29 mouse cellular contexts compared by ENCODE assay signal in the genomic region with DNA sequence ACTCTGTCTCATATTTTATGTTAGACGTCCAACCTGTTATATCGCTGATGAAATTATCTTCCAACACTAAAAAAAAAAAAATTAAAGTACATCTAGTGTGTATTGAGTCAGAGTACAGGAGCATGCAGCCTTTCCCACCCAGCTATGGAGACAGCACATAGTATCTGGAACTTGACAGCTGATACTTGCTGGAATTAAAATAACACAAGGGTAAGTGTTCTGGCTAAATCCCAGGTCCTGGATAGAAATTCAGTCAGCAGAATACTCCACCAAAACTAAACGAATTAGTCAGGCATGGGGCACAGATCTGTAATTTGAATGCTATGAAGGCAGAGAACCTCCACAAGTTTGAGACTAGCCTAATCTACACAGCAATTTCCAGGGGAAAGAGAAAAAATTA. TPM values are rescaled to one million over a fixed set of nuclear protein-coding genes. Genes with fewer than 3 reads are reported as not detected.
A peak's percentile ranks its signal among the peaks of the same experiment; 100 is the strongest.
DNase-seq lines count a peak whose midpoint lies in the region; ATAC-seq lines count a peak whose summit lies in the region.
"Had no signal": no experiment of that assay in that cellular context is flagged by ENCODE, and none has a peak within 500 bp of the region (broad histone marks: within the 10 kb centered on the region; RNA-seq: fewer than 3 reads in every experiment).

No protein-coding gene starts in this region.

- peak; percentile 61 for ATAC-seq in heart, embryonic 16.5 days (replicated peaks; ENCODE audit: extremely low read depth, insufficient read depth, low FRiP score)
- ATAC-seq in embryonic facial prominence, embryonic 15.5 days (ENCODE audit: insufficient number of reproducible peaks, low FRiP score, low TSS enrichment, low read depth) = peak; percentile 47; the same call in 1 of the 2 replicates
- ATAC-seq: activated CD4-positive, CD25-positive, alpha-beta regulatory T cell, adult 4 months; forebrain, embryonic 15.5 days; intestine, embryonic 16.5 days; midbrain, embryonic 16.5 days had no signal

- H3K27ac ChIP-seq in heart, embryonic 16.5 days (ENCODE audit: low read length) = peak overlapping the region; percentile 72
- H3K27ac ChIP-seq in embryonic facial prominence, embryonic 15.5 days (replicated peaks) = no peak overlapping the region
- H3K27ac ChIP-seq: forebrain, embryonic 10.5 days; forebrain, embryonic 15.5 days; hindbrain, embryonic 13.5 days; kidney, postnatal 0 days; liver, embryonic 15.5 days; neural tube, embryonic 12.5 days had no signal

- no peak overlapping the region for H3K9ac ChIP-seq in heart, embryonic 16.5 days (ENCODE audit: low read length)
- H3K9ac ChIP-seq in embryonic facial prominence, embryonic 15.5 days = no peak overlapping the region
- H3K9ac ChIP-seq: forebrain, embryonic 15.5 days; hindbrain, embryonic 13.5 days; liver, embryonic 15.5 days; lung, embryonic 14.5 days; neural tube, embryonic 12.5 days had no signal

- no peaks in the 10 kb centered on the region for H3K36me3 ChIP-seq in heart, embryonic 16.5 days (ENCODE audit: control insufficient read depth, insufficient read depth)
- no peaks in the 10 kb centered on the region for H3K36me3 ChIP-seq in embryonic facial prominence, embryonic 15.5 days
- H3K36me3 ChIP-seq: forebrain, embryonic 10.5 days; forebrain, embryonic 15.5 days; hindbrain, embryonic 13.5 days; liver, embryonic 15.5 days; neural tube, embryonic 12.5 days had no signal

- H3K9me3 ChIP-seq in heart, embryonic 16.5 days (replicated peaks; ENCODE audit: control insufficient read depth, low read length) = no peaks in the 10 kb centered on the region
- no peaks in the 10 kb centered on the region for H3K9me3 ChIP-seq in embryonic facial prominence, embryonic 15.5 days (replicated peaks)
- H3K9me3 ChIP-seq: forebrain, embryonic 10.5 days; forebrain, embryonic 15.5 days; hindbrain, embryonic 13.5 days; liver, embryonic 15.5 days; neural tube, embryonic 12.5 days had no signal

- DNase-seq in heart, adult 18-20 months = peak; percentile 22 to 30
- DNase-seq in heart, postnatal 25 days (ENCODE audit: low spot score) = no peak
- no peak for DNase-seq in heart, postnatal 36 days
- DNase-seq in heart, postnatal 10 days = peak; percentile 37 to 43
- DNase-seq in layer of hippocampus, postnatal 36 days = no peak
- DNase-seq: adrenal gland, adult 8-10 months; B cell, adult 2 months; cerebellum, adult 2 months; cerebellum, postnatal 14 days; gastrocnemius, postnatal 25 days; kidney, adult 8-10 months; kidney, postnatal 4 days; lung, embryonic 14.5 days; lung, postnatal 36 days; right cerebral cortex, adult 18-20 months; thymus, adult 2 months; thymus, postnatal 36 days had no signal

- no peak overlapping the region for H3K4me3 ChIP-seq in heart, embryonic 16.5 days (ENCODE audit: low read length)
- no peak overlapping the region for H3K4me3 ChIP-seq in embryonic facial prominence, embryonic 15.5 days (replicated peaks)
- H3K4me3 ChIP-seq: forebrain, embryonic 10.5 days; forebrain, embryonic 15.5 days; hindbrain, embryonic 13.5 days; liver, embryonic 15.5 days; neural tube, embryonic 12.5 days had no signal

- intact Hi-C loops in heart, postnatal 25 days (cut with DNase I) = no loop called here
- intact Hi-C loops in heart, postnatal 36 days (cut with DNase I) = no loop called here
- intact Hi-C loops in heart, postnatal 10 days (cut with DNase I) = no loop called here

- no peaks in the 10 kb centered on the region for H3K27me3 ChIP-seq in heart, embryonic 16.5 days (ENCODE audit: control insufficient read depth, insufficient read depth, low read length)
- H3K27me3 ChIP-seq in embryonic facial prominence, embryonic 15.5 days = no peaks in the 10 kb centered on the region
- H3K27me3 ChIP-seq: forebrain, embryonic 15.5 days; hindbrain, embryonic 13.5 days; liver, embryonic 15.5 days; neural tube, embryonic 12.5 days had no signal

- peak overlapping the region; percentile 20; the same call in 1 of the 2 replicates for H3K4me2 ChIP-seq in heart, embryonic 16.5 days (ENCODE audit: low read depth, low read length)
- H3K4me2 ChIP-seq in embryonic facial prominence, embryonic 15.5 days (replicated peaks) = no peak overlapping the region
- H3K4me2 ChIP-seq: forebrain, embryonic 15.5 days; hindbrain, embryonic 13.5 days; liver, embryonic 15.5 days; lung, embryonic 14.5 days; midbrain, embryonic 11.5 days; neural tube, embryonic 12.5 days had no signal

- H3K4me1 ChIP-seq in heart, embryonic 16.5 days (ENCODE audit: control insufficient read depth, insufficient read depth, low read length) = peaks cover 34% of the 10 kb centered on the region
- H3K4me1 ChIP-seq in embryonic facial prominence, embryonic 15.5 days = peaks cover 13% of the 10 kb centered on the region
- H3K4me1 ChIP-seq: neural tube, embryonic 12.5 days had no signal

- WGBS in heart, embryonic 16.5 days = 32% methylated on average over 3 of the region's 3 CpGs
- WGBS in embryonic facial prominence, embryonic 15.5 days = 55% methylated on average over 3 of the region's 3 CpGs

RNA-seq across cellular contexts. Expression of a gene that starts 30.9 kb away (rescaled TPM):
- total RNA-seq in heart, adult 18-20 months (2021) = 1 to 10 TPM; 7.6 to 8.4 TPM
- 10 to 100 TPM in 1 of 2 experiments, 1 to 10 TPM in 1; 9.8 to 10.3 TPM for total RNA-seq in heart, postnatal 25 days (2021)
- polyA plus RNA-seq in heart, embryonic 16.5 days (2015; fragmentation: Nextera tagmentation; extraction: Ambion mirVana) = 6.3 and 6.6 TPM in 2 replicates
- total RNA-seq in heart, postnatal 36 days (2021) = 10 to 100 TPM in 1 of 2 experiments, 1 to 10 TPM in 1; 8.8 to 11.2 TPM
- 15.2 and 15.3 TPM in 2 replicates for polyA plus RNA-seq in embryonic facial prominence, embryonic 15.5 days (2015; fragmentation: Nextera tagmentation; extraction: Ambion mirVana)
- total RNA-seq in heart, postnatal 10 days (2021) = 10 to 100 TPM; 17.0 to 19.7 TPM
- total RNA-seq in layer of hippocampus, postnatal 36 days (2021) = 10 to 100 TPM; 45.4 to 47.8 TPM

RNA-seq across cellular contexts. Expression of a gene that starts 31.1 kb away (rescaled TPM):
- 100 to 1,000 TPM; 136 to 148 TPM for total RNA-seq in heart, adult 18-20 months (2021)
- 100 to 1,000 TPM; 141 to 147 TPM for total RNA-seq in heart, postnatal 25 days (2021)
- polyA plus RNA-seq in heart, embryonic 16.5 days (2015; fragmentation: Nextera tagmentation; extraction: Ambion mirVana) = 453 and 470 TPM in 2 replicates
- 100 to 1,000 TPM; 134 to 135 TPM for total RNA-seq in heart, postnatal 36 days (2021)
- polyA plus RNA-seq in embryonic facial prominence, embryonic 15.5 days (2015; fragmentation: Nextera tagmentation; extraction: Ambion mirVana) = 642 and 651 TPM in 2 replicates
- total RNA-seq in heart, postnatal 10 days (2021) = 100 to 1,000 TPM; 208 to 218 TPM
- 100 to 1,000 TPM; 226 to 249 TPM for total RNA-seq in layer of hippocampus, postnatal 36 days (2021)

Comparison
In these comparisons a context has a peak if more than half of its experiments do, and no peak if none do; other contexts are left out.
1. DNase-seq: peak in heart, adult 18-20 months (2 of 2) and heart, postnatal 10 days (2 of 2); none in heart, postnatal 25 days (single experiment), heart, postnatal 36 days (0 of 2) and layer of hippocampus, postnatal 36 days (0 of 2).